ENCODE assay signal across 28 mouse cellular contexts in the genomic region with DNA sequence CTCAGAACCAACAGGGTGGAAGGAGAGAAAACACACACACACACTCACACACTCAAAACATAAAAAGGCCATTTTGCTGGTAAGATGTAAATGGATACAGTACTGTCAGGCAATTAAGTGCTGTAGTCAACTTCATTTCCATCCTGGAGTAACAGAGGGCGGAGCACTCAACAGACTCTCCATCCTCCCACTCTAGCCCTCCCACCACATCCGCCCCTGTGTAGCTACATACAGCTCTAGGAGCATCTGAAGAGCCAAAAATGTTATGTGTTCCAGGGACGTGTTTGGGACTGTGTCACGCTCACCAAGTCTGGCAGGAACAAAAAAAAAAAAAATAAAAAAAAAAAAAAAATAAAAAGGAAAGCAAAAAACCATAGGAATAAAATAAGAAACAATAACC. TPM values are rescaled to one million over a fixed set of nuclear protein-coding genes. Genes with fewer than 3 reads are reported as not detected.
DNase-seq lines count a peak whose midpoint lies in the region; ATAC-seq and TF ChIP-seq lines count a peak whose summit lies in the region.
"Had no signal": no experiment of that assay in that cellular context is flagged by ENCODE, and none has a peak within 500 bp of the region (broad histone marks: within the 10 kb centered on the region; RNA-seq: fewer than 3 reads in every experiment).

No protein-coding gene starts in this region.

- 75% methylated on average over 4 of the region's 4 CpGs for WGBS in stomach, embryonic 14.5 days

- intact Hi-C loops in left cerebral cortex, adult 2 months (cut with DNase I), result loop anchor here (2.0 kb wide), 1 partner anchor 38 kb away; no protein-coding TSS in a partner anchor

- H3K4me3 ChIP-seq in left cerebral cortex, adult 2 months, result no peak overlapping the region
- H3K4me3 ChIP-seq in stomach, embryonic 14.5 days (ENCODE audit: low read depth, low read length), result no peak overlapping the region
- H3K4me3 ChIP-seq: forebrain, embryonic 15.5 days; hindbrain, embryonic 10.5 days; liver, embryonic 15.5 days; midbrain, embryonic 10.5 days had no signal

- H3K4me1 ChIP-seq in stomach, embryonic 14.5 days (ENCODE audit: control insufficient read depth, insufficient read depth, low read length), result no peaks in the 10 kb centered on the region

- no peaks in the 10 kb centered on the region for H3K27me3 ChIP-seq in stomach, embryonic 14.5 days (ENCODE audit: control insufficient read depth, insufficient read depth, low read length)
- H3K27me3 ChIP-seq: forebrain, embryonic 15.5 days; liver, embryonic 15.5 days had no signal

- ATAC-seq in stomach, embryonic 14.5 days (ENCODE audit: insufficient number of reproducible peaks, insufficient read depth, low FRiP score, low read depth), result no peak
- no peak for ATAC-seq in granulocyte monocyte progenitor cell, adult 5-6 weeks (replicated peaks; ENCODE audit: poor library complexity, severe bottlenecking)
- ATAC-seq: forebrain, embryonic 15.5 days; hindbrain, postnatal 0 days had no signal

- H3K4me2 ChIP-seq in stomach, embryonic 14.5 days (replicated peaks; ENCODE audit: low read depth, low read length), result no peak overlapping the region
- H3K4me2 ChIP-seq: forebrain, embryonic 15.5 days; liver, embryonic 15.5 days had no signal

- no peak overlapping the region for H3K9ac ChIP-seq in stomach, embryonic 14.5 days (replicated peaks; ENCODE audit: low read depth, low read length)
- H3K9ac ChIP-seq: forebrain, embryonic 15.5 days; liver, embryonic 15.5 days had no signal

- H3K9me3 ChIP-seq in stomach, embryonic 14.5 days (ENCODE audit: control insufficient read depth, low read depth, low read length), result no peaks in the 10 kb centered on the region
- H3K9me3 ChIP-seq: forebrain, embryonic 15.5 days; hindbrain, embryonic 10.5 days; liver, embryonic 15.5 days; midbrain, embryonic 10.5 days had no signal

- TF ChIP-seq CTCF in left cerebral cortex, adult 2 months (IDR thresholded peaks at IDR 0.05), result no peak

- no peak overlapping the region for H3K27ac ChIP-seq in left cerebral cortex, adult 2 months
- H3K27ac ChIP-seq in stomach, embryonic 14.5 days (ENCODE audit: low read length), result 0 out of 2 replicates have a peak overlapping the region, but pooled peaks have one; percentile 29
- H3K27ac ChIP-seq: forebrain, embryonic 15.5 days; hindbrain, embryonic 10.5 days; hindbrain, postnatal 0 days; liver, embryonic 15.5 days; macrophage; midbrain, embryonic 10.5 days had no signal

- DNase-seq in layer of hippocampus, adult 9-11 months, result peak; percentile 59
- DNase-seq in layer of hippocampus, adult 11-12 months (ENCODE audit: low spot score), result no peak
- peak; percentile 55 to 64 for DNase-seq in frontal cortex, postnatal 36 days (ENCODE audit: low spot score in 2 of 2)
- peak; percentile 26 to 46 for DNase-seq in left cerebral cortex, adult 2 months (ENCODE audit: extremely low spot score in 1 of 2, low spot score in 2 of 2)
- no peak for DNase-seq in kidney, postnatal 10 days
- DNase-seq: cerebellum, adult 11 months; cerebellum, postnatal 14 days; embryo, embryonic 11 days; gastrocnemius, postnatal 25 days; kidney, adult 9 months; kidney, postnatal 36 days; spleen, adult 18-20 months; thymus, postnatal 36 days had no signal

- H3K36me3 ChIP-seq in stomach, embryonic 14.5 days (ENCODE audit: control insufficient read depth, insufficient read depth, low read length), result no peaks in the 10 kb centered on the region
- H3K36me3 ChIP-seq: forebrain, embryonic 15.5 days; liver, embryonic 15.5 days; midbrain, embryonic 10.5 days had no signal

RNA-seq across cellular contexts. Expression of a gene that starts 10.5 kb away (rescaled TPM):
- 1 to 10 TPM; 2.0 to 3.3 TPM for total RNA-seq in left cerebral cortex, adult 2 months (2021)
- 0.72 and 0.87 TPM in 2 replicates for polyA plus RNA-seq in stomach, embryonic 14.5 days (2014; fragmentation: Nextera tagmentation; extraction: Ambion mirVana)
- 1.6 TPM in 1 of 2 replicates, not detected in the other for total RNA-seq in granulocyte monocyte progenitor cell, adult 5-6 weeks (2014; fragmentation: Nextera tagmentation)
- total RNA-seq in granulocyte monocyte progenitor cell, adult 5-6 weeks (2017), result 0.43 TPM in 1 of 2 replicates, not detected in the other
- polyA plus RNA-seq: macrophage had no signal

RNA-seq across cellular contexts. Expression of a gene that starts 25.2 kb away (rescaled TPM):
- total RNA-seq in left cerebral cortex, adult 2 months (2021), result under 1 TPM; 0.26 to 0.29 TPM
- polyA plus RNA-seq in stomach, embryonic 14.5 days (2014; fragmentation: Nextera tagmentation; extraction: Ambion mirVana), result 1.9 and 2.5 TPM in 2 replicates
- total RNA-seq in granulocyte monocyte progenitor cell, adult 5-6 weeks (2014; fragmentation: Nextera tagmentation), result not detected in 2 replicates
- total RNA-seq in granulocyte monocyte progenitor cell, adult 5-6 weeks (2017), result 0.72 and 0.90 TPM in 2 replicates
- total RNA-seq: adrenal gland, adult 18-20 months; gastrocnemius, postnatal 25 days had no signal
- polyA plus RNA-seq: C2C12, macrophage had no signal

RNA-seq across cellular contexts. Expression of a gene that starts 33.2 kb away (rescaled TPM):
- not detected for total RNA-seq in left cerebral cortex, adult 2 months (2021)
- polyA plus RNA-seq in stomach, embryonic 14.5 days (2014; fragmentation: Nextera tagmentation; extraction: Ambion mirVana), result not detected in 2 replicates
- not detected in 2 replicates for total RNA-seq in granulocyte monocyte progenitor cell, adult 5-6 weeks (2014; fragmentation: Nextera tagmentation)
- not detected in 2 replicates for total RNA-seq in granulocyte monocyte progenitor cell, adult 5-6 weeks (2017)
- total RNA-seq: adrenal gland, adult 18-20 months; gastrocnemius, postnatal 25 days; hindbrain, postnatal 0 days; layer of hippocampus, postnatal 14 days had no signal
- polyA plus RNA-seq: C2C12; embryonic facial prominence, embryonic 14.5 days; forebrain, embryonic 15.5 days; heart, embryonic 16.5 days; hindbrain, embryonic 10.5 days; hindbrain, postnatal 0 days; limb, embryonic 14.5 days; liver, embryonic 15.5 days; lung, embryonic 16.5 days; macrophage; midbrain, embryonic 10.5 days had no signal

RNA-seq across cellular contexts. Expression of a gene that starts 55.4 kb away (rescaled TPM):
- total RNA-seq in left cerebral cortex, adult 2 months (2021), result 100 to 1,000 TPM; 122 to 124 TPM
- polyA plus RNA-seq in stomach, embryonic 14.5 days (2014; fragmentation: Nextera tagmentation; extraction: Ambion mirVana), result 102 and 103 TPM in 2 replicates
- total RNA-seq in granulocyte monocyte progenitor cell, adult 5-6 weeks (2014; fragmentation: Nextera tagmentation), result 78.5 and 89.4 TPM in 2 replicates
- total RNA-seq in granulocyte monocyte progenitor cell, adult 5-6 weeks (2017), result 62.7 and 75.5 TPM in 2 replicates

RNA-seq across cellular contexts. Expression of a gene that starts 57.2 kb away (rescaled TPM):
- total RNA-seq in left cerebral cortex, adult 2 months (2021), result 10 to 100 TPM; 31.3 to 44.6 TPM
- 48.2 and 49.9 TPM in 2 replicates for polyA plus RNA-seq in stomach, embryonic 14.5 days (2014; fragmentation: Nextera tagmentation; extraction: Ambion mirVana)
- 22.2 and 23.5 TPM in 2 replicates for total RNA-seq in granulocyte monocyte progenitor cell, adult 5-6 weeks (2014; fragmentation: Nextera tagmentation)
- 13.2 and 17.9 TPM in 2 replicates for total RNA-seq in granulocyte monocyte progenitor cell, adult 5-6 weeks (2017)

Comparison
In these comparisons a context has a peak if more than half of its experiments do, and no peak if none do; other contexts are left out.
1. DNase-seq: peak in layer of hippocampus, adult 9-11 months (single experiment), frontal cortex, postnatal 36 days (2 of 2) and left cerebral cortex, adult 2 months (2 of 2); none in layer of hippocampus, adult 11-12 months (single experiment) and kidney, postnatal 10 days (single experiment).